Mouse (Mus musculus): ENCODE measurements around the gene Aplp2. TPM values are rescaled to one million over a fixed set of nuclear protein-coding genes. Genes with fewer than 3 reads are reported as not detected.
A peak's percentile ranks its signal among the peaks of the same experiment; 100 is the strongest.

Gene Aplp2
- polyA plus RNA-seq, 1 experiment from 2014 or later = 204 TPM

DNA sequence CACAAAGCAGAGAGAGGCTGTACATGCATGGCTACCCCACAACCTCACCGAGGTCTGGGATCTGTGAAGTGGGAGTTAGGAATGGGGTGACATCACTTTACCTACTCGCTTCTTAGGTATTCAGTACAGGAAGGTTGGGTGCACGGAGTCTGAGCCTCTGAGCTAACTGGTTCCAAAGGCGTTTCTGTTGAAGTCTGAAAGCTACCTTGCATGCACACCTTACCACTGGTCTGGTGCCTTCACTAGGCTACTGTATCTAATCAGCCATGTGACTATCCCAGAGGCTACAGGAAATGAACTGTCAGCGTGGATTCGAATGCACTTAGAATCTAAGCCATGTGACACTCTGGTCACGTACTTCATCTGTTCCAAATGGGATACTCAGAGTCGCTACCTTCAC, 55.0 kb downstream of the Aplp2 start:
- Histone ChIP-seq H3K27ac (ENCODE audit: low read length) (no peak overlapping the region), H3K4me1 (ENCODE audit: control insufficient read depth, insufficient read depth, low read length) (no peaks in the 10 kb centered on the region), H3K36me3 (ENCODE audit: control insufficient read depth, insufficient read depth, low read length) (0 out of 2 replicates have a peak, but pooled peaks cover 8% of the 10 kb centered on the region), H3K9ac (ENCODE audit: low read depth, low read length) (no peak overlapping the region), H3K4me3 (ENCODE audit: low read length) (no peak overlapping the region), H3K9me3 (ENCODE audit: control insufficient read depth, low read length) (no peaks in the 10 kb centered on the region), H3K27me3 (replicated peaks; ENCODE audit: control insufficient read depth, insufficient read depth, low read length) (no peaks in the 10 kb centered on the region), H3K4me2 (ENCODE audit: low read depth, low read length) (no peak overlapping the region)
- 87% methylated on average over 8 of the region's 8 CpGs for WGBS
- ATAC-seq = no peak

DNA sequence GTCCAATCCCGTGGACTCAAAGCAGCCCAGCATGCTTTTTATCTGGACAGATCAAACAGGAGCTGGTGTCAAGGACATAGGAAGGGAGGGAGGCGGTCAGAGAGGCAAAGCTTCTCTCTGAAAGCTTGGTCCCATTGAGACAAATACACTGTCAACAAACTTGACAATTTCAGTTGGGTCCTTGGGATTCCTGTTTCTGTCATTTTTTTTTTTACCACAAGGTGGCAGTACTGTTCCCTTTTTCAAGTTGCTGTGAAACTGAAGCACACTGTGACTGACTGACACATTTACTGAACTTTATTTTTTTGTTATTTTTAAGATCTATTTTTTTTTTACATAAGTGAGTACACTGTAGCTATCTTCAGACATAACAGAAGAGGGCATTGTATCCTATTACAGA, 60.6 kb downstream of the Aplp2 start:
- Histone ChIP-seq H3K9ac (ENCODE audit: low read depth, low read length) (no peak overlapping the region), H3K4me1 (ENCODE audit: control insufficient read depth, insufficient read depth, low read length) (peaks cover 2% of the 10 kb centered on the region; the same call in 1 of the 2 replicates), H3K27ac (ENCODE audit: low read length) (no peak overlapping the region), H3K36me3 (ENCODE audit: control insufficient read depth, insufficient read depth, low read length) (no peaks in the 10 kb centered on the region), H3K9me3 (ENCODE audit: control insufficient read depth, low read length) (no peaks in the 10 kb centered on the region), H3K4me3 (ENCODE audit: low read length) (no peak overlapping the region), H3K4me2 (ENCODE audit: low read depth, low read length) (no peak overlapping the region), H3K27me3 (replicated peaks; ENCODE audit: control insufficient read depth, insufficient read depth, low read length) (no peaks in the 10 kb centered on the region)
- no peak for ATAC-seq
- WGBS = 81% methylated on average over 2 of the region's 2 CpGs

GRCm38 (mm10) chr9:31148135-31148534, 63.5 kb downstream of the Aplp2 start:
- Histone ChIP-seq H3K27me3 (replicated peaks; ENCODE audit: control insufficient read depth, insufficient read depth, low read length) (no peaks in the 10 kb centered on the region), H3K27ac (ENCODE audit: low read length) (peak overlapping the region; percentile 79), H3K4me1 (ENCODE audit: control insufficient read depth, insufficient read depth, low read length) (peaks cover 2% of the 10 kb centered on the region; the same call in 1 of the 2 replicates), H3K36me3 (ENCODE audit: control insufficient read depth, insufficient read depth, low read length) (no peaks in the 10 kb centered on the region), H3K9me3 (ENCODE audit: control insufficient read depth, low read length) (no peaks in the 10 kb centered on the region), H3K9ac (ENCODE audit: low read depth, low read length) (no peak overlapping the region), H3K4me2 (ENCODE audit: low read depth, low read length) (no peak overlapping the region), H3K4me3 (ENCODE audit: low read length) (no peak overlapping the region)
- peak; percentile 89 for ATAC-seq
- WGBS = 47% methylated on average over 7 of the region's 7 CpGs

DNA sequence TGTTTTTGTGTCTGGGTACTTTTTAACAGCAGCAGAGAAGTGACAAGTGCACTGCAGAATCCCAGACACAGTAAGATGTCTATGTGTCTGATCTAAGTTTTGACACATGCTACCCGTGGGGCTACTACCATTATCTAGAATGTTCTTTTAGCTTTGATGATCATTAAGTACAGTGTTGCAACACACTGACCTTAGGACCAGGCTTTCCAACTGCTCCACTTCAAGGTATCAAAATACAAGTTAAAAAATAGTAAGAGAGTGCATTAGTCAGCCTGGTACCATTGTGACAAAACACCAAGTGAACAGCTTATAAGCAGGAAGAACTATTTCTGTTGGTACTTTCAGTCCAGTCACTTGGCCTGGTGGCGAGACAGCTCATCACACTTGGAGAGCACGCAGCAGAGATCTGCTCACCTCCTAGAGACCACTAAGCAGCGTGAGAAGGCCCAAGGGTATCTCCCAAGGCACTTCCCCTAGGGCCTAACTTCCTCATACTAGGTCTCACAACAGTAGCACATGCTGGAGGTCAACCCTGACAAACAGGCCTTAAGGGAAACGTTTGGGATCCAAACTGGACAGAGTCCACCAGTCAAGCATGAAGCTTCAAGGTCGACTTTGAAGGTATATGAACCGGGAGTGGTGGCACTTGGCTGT, 66.2 kb downstream of the Aplp2 start:
- no peak overlapping the region for H3K4me3 ChIP-seq (ENCODE audit: low read length)
- H3K27ac ChIP-seq (ENCODE audit: low read length) = peak overlapping the region; percentile 77
- H3K4me2 ChIP-seq (ENCODE audit: low read depth, low read length) = no peak overlapping the region
- peak; percentile 61 for ATAC-seq
- 63% methylated on average over 7 of the region's 7 CpGs for WGBS
- no peaks in the 10 kb centered on the region for H3K9me3 ChIP-seq (ENCODE audit: control insufficient read depth, low read length)
- H3K27me3 ChIP-seq (replicated peaks; ENCODE audit: control insufficient read depth, insufficient read depth, low read length) = no peaks in the 10 kb centered on the region
- H3K9ac ChIP-seq (ENCODE audit: low read depth, low read length) = no peak overlapping the region
- H3K4me1 ChIP-seq (ENCODE audit: control insufficient read depth, insufficient read depth, low read length) = peaks cover 2% of the 10 kb centered on the region; the same call in 1 of the 2 replicates
- no peaks in the 10 kb centered on the region for H3K36me3 ChIP-seq (ENCODE audit: control insufficient read depth, insufficient read depth, low read length)

GRCm38 (mm10) chr9:31142924-31143323, 68.7 kb downstream of the Aplp2 start:
- Histone ChIP-seq H3K36me3 (ENCODE audit: control insufficient read depth, insufficient read depth, low read length) (no peaks in the 10 kb centered on the region), H3K4me1 (ENCODE audit: control insufficient read depth, insufficient read depth, low read length) (no peaks in the 10 kb centered on the region), H3K9me3 (ENCODE audit: control insufficient read depth, low read length) (no peaks in the 10 kb centered on the region), H3K27me3 (replicated peaks; ENCODE audit: control insufficient read depth, insufficient read depth, low read length) (no peaks in the 10 kb centered on the region), H3K4me2 (ENCODE audit: low read depth, low read length) (no peak overlapping the region), H3K9ac (ENCODE audit: low read depth, low read length) (no peak overlapping the region), H3K27ac (ENCODE audit: low read length) (no peak overlapping the region), H3K4me3 (ENCODE audit: low read length) (no peak overlapping the region)
- WGBS = 75% methylated on average over 1 of the region's 1 CpGs
- no peak for ATAC-seq

DNA sequence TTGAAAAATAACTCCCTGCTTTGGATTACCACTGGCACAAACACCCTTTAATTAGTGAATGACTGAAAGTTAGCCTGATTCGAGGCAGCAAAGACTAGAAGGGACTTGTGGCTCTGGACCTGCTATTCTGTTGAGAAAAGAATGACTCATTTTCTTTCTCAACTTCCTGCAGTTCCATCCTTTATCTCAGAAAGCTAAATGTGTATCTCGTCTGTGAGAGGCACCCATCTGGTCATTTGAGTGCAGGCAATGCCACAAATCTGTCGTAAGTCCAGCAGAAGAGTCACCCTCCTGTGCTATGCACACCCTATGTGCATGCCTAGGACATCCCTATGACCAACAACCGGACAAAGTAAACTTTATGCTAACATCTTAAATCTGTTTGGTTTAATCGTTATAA, 78.5 kb downstream of the Aplp2 start:
- Histone ChIP-seq H3K9ac (ENCODE audit: low read depth, low read length) (no peak overlapping the region), H3K4me3 (ENCODE audit: low read length) (no peak overlapping the region), H3K4me1 (ENCODE audit: control insufficient read depth, insufficient read depth, low read length) (peaks cover 13% of the 10 kb centered on the region), H3K36me3 (ENCODE audit: control insufficient read depth, insufficient read depth, low read length) (no peaks in the 10 kb centered on the region), H3K27ac (ENCODE audit: low read length) (no peak overlapping the region), H3K27me3 (replicated peaks; ENCODE audit: control insufficient read depth, insufficient read depth, low read length) (no peaks in the 10 kb centered on the region), H3K4me2 (ENCODE audit: low read depth, low read length) (no peak overlapping the region), H3K9me3 (ENCODE audit: control insufficient read depth, low read length) (no peaks in the 10 kb centered on the region)
- no peak for ATAC-seq
- WGBS = 65% methylated on average over 5 of the region's 5 CpGs

DNA sequence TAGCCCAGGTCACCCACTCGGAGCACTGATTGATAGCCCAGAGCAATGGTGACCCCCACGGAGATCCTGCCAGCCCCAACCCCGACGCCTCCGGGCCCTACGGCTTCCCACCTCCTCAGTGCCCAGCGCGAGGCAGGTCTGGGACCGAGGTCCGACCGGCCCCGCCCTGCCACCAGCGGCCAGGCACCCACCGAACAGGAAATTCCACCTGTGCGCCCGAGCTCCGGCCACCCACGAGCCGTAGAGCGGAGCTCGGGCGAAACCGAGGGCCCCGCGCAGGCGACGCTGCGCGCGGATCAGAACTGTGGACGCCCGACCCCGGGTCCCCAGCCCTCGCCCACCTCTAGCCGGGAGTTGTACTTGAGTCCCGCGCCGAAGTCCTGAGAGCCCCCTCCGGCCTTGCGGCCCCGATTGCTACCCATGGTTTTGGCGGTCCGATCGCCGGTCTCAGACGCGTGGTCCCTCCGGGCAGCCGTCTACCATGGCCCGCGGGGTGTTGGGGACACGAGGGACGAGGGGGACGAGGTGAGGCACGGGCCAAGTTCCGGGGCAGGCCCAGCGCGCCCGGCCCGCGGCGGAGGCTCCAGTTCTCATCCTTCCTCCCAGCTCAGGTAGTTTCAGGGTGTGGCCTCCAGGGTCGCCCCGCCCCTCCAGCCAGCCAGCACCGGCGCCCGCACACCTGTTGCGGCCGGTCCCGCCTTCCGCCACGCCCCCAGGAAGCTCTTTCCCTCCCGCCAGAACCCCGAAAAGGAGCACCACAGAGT, 80.2 kb downstream of the Aplp2 start, which contains the start of gene St14:
Gene St14, minus strand, starts transcription at position 649 of the 764 bp plus-strand sequence.
- peak; percentile 92 for ATAC-seq
- peaks cover 13% of the 10 kb centered on the region for H3K4me1 ChIP-seq (ENCODE audit: control insufficient read depth, insufficient read depth, low read length)
- no peaks in the 10 kb centered on the region for H3K9me3 ChIP-seq (ENCODE audit: control insufficient read depth, low read length)
- H3K36me3 ChIP-seq (ENCODE audit: control insufficient read depth, insufficient read depth, low read length) = no peaks in the 10 kb centered on the region
- peak within 1 kb of the TSS; percentile 67 for H3K4me3 ChIP-seq (ENCODE audit: low read length)
- under 1% methylated on average over 72 of the region's 74 CpGs for WGBS
- H3K9ac ChIP-seq (ENCODE audit: low read depth, low read length) = peak within 1 kb of the TSS; percentile 86
- H3K27me3 ChIP-seq (replicated peaks; ENCODE audit: control insufficient read depth, insufficient read depth, low read length) = no peaks in the 10 kb centered on the region
- H3K27ac ChIP-seq (ENCODE audit: low read length) = peak within 1 kb of the TSS; percentile 66
- H3K4me2 ChIP-seq (ENCODE audit: low read depth, low read length) = peak within 1 kb of the TSS; percentile 76

DNA sequence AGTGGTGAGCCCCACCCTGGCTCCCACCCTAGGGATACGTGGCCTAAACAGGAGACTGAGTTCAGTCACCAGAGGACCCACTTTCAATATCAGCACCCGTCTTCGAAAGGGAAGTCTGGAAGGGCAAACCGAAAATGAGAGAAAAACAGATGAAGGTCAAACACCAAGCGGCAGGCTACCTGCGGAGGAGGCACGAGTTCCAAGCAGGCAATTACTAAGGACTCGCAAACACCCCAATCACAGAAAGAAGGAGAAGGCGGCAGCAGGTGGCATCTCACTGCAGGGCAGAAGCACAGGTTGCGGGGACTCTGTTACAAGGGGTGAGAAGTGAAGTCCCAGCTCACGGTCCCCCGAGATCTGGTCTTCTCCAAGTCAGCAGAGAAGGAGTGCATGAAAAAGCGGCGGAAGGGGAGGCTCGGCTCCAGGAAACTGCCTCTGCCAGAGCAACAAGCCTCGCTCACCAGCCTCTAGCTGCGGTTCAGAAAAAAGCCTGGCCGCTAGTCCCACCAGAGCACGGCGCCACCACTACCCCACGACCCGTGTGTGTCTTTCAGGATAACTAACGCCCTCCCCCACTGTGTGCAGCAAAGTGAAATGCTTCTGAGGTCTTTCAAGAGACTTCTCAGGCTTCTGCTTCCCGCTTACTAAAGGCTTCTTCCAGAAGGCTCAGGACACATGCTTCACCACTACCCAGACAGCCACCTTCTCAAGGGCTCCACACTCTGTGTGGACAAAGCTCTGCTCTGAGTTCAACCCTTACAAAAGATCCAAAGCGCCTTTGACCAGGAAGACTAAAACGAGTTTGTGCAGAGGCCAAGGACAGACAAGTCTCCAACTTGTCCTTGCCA, 81.0 kb downstream of the Aplp2 start:
- Histone ChIP-seq H3K9me3 (ENCODE audit: control insufficient read depth, low read length) (no peaks in the 10 kb centered on the region), H3K27me3 (replicated peaks; ENCODE audit: control insufficient read depth, insufficient read depth, low read length) (no peaks in the 10 kb centered on the region), H3K4me3 (ENCODE audit: low read length) (peak overlapping the region; percentile 67), H3K9ac (ENCODE audit: low read depth, low read length) (peak overlapping the region; percentile 86), H3K36me3 (ENCODE audit: control insufficient read depth, insufficient read depth, low read length) (no peaks in the 10 kb centered on the region), H3K27ac (ENCODE audit: low read length) (peak overlapping the region; percentile 66), H3K4me2 (ENCODE audit: low read depth, low read length) (peak overlapping the region; percentile 76), H3K4me1 (ENCODE audit: control insufficient read depth, insufficient read depth, low read length) (peaks cover 13% of the 10 kb centered on the region)
- ATAC-seq = peak; percentile 16
- 5% methylated on average over 26 of the region's 26 CpGs for WGBS

DNA sequence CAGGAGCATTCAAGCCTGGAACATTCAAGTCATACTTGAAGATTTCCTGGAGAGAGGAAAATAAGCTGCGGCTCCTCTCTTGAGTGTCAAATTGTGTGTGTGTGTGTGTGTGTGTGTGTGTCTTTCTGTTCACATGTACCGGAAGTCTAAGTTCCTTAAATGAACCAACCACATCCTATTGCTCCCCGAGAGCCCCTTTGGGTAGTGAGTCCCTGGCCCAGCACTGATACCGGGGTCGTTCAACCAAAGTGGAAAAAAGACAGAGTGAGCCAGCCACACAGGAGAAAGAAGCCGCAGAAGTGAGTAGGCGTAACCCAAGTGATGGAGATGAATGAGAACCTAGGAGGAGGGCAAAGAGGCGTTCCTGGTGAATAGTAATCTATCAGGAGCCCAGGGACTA, 81.7 kb downstream of the Aplp2 start:
- 48% methylated on average over 8 of the region's 8 CpGs for WGBS
- ATAC-seq = no peak
- H3K36me3 ChIP-seq (ENCODE audit: control insufficient read depth, insufficient read depth, low read length) = no peaks in the 10 kb centered on the region
- peak overlapping the region; percentile 76 for H3K4me2 ChIP-seq (ENCODE audit: low read depth, low read length)
- H3K27ac ChIP-seq (ENCODE audit: low read length) = no peak overlapping the region
- no peaks in the 10 kb centered on the region for H3K9me3 ChIP-seq (ENCODE audit: control insufficient read depth, low read length)
- H3K9ac ChIP-seq (ENCODE audit: low read depth, low read length) = peak overlapping the region; percentile 86
- peak overlapping the region; percentile 67 for H3K4me3 ChIP-seq (ENCODE audit: low read length)
- peaks cover 13% of the 10 kb centered on the region for H3K4me1 ChIP-seq (ENCODE audit: control insufficient read depth, insufficient read depth, low read length)
- H3K27me3 ChIP-seq (replicated peaks; ENCODE audit: control insufficient read depth, insufficient read depth, low read length) = no peaks in the 10 kb centered on the region

Measured in intestine, embryonic 16.5 days (tissue).